Mouse (Mus musculus) limb, embryonic 10.5 days (tissue): ENCODE measurements around the gene Lgi1. TPM values are rescaled to one million over a fixed set of nuclear protein-coding genes. Genes with fewer than 3 reads are reported as not detected.
A peak's percentile ranks its signal among the peaks of the same experiment; 100 is the strongest.

Experiments
- DNase-seq: peaks from one replicate; pipeline ENCODE4 v3.0.0-alpha.2; 2017; ENCODE audit warnings: low spot score
- H3K27ac ChIP-seq: fragments of 300-500 bp; sonication (generic); 2 replicates; pipeline ENCODE4 v1.5.1; 2016; ENCODE audit warnings: mild to moderate bottlenecking
- H3K27me3 ChIP-seq: fragments of 300-500 bp; sonication (generic); 2 replicates; pipeline ENCODE4 v1.6.1; 2016; ENCODE audit warnings: low read depth, mild to moderate bottlenecking; ENCODE audit not compliant: poor library complexity, severe bottlenecking
- H3K36me3 ChIP-seq: fragments of 300-500 bp; sonication (generic); 2 replicates; pipeline ENCODE4 v1.6.1; 2016; ENCODE audit warnings: mild to moderate bottlenecking, moderate library complexity
- H3K4me1 ChIP-seq: fragments of 300-500 bp; sonication (generic); 2 replicates; pipeline ENCODE4 v1.6.1; 2016
- H3K4me3 ChIP-seq: fragments of 300-500 bp; sonication (generic); 2 replicates; pipeline ENCODE4 v1.5.1; 2016; ENCODE audit warnings: mild to moderate bottlenecking, moderate library complexity
- H3K9me3 ChIP-seq: fragments of 300-500 bp; sonication (generic); replicated peaks from 2 replicates; pipeline ENCODE4 v1.6.1; 2016; ENCODE audit warnings: mild to moderate bottlenecking
- WGBS: fragments of 180-500 bp; shearing (Covaris S2); methylation state at CpG from one replicate; pipeline ENCODE4 v1.1.7; 2016; 5-methylcytosine and 5-hydroxymethylcytosine counted together
- polyA plus RNA-seq: library from polyadenylated mRNA; unstranded; fragments of >200 nt; fragmentation: Nextera tagmentation; extraction: Ambion mirVana; gene quantifications from 2 replicates; pipeline ENCODE4 v1.2.1, GENCODE M21; 2016

Lgi1 gene
- polyA plus RNA-seq, 1 experiment from 2014 or later: 0.50 TPM

GRCm38 (mm10) chr19:38273820-38274219 is 9.5 kb downstream of the Lgi1 start:
- no peak for DNase-seq
- Histone ChIP-seq H3K4me3 (no peak overlapping the region), H3K4me1 (peaks cover 8% of the 10 kb centered on the region; the same call in 1 of the 2 replicates), H3K27ac (no peak overlapping the region), H3K36me3 (no peaks in the 10 kb centered on the region), H3K9me3 (no peaks in the 10 kb centered on the region), H3K27me3 (no peaks in the 10 kb centered on the region)
- 75% methylated on average over 7 of the region's 7 CpGs for WGBS

- peaks cover 8% of the 10 kb centered on the region; the same call in 1 of the 2 replicates for H3K4me1 ChIP-seq
- 86% methylated on average over 15 of the region's 15 CpGs for WGBS
These were observed 10.5 kb downstream of the Lgi1 start for GRCm38 (mm10) chr19:38274747-38275421.

DNA sequence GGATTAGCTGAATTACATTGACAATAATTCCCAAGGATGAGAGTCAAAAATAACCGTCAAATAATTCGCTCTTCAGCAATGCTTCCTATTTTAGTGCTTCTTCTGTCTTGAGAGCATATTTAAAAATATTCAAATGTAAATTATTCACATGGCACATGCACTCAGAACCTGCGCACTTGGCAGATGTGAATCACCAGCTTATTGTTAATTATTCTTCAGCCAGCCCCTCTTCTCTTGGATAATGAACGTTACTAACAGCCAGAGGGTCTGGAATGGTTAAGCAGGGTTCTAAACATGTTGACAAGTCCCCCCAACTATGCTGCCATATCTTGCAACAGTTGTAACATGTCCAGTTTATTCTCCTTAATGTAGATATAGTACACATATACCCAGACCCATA is 11.9 kb downstream of the Lgi1 start:
- no peaks in the 10 kb centered on the region for H3K9me3 ChIP-seq
- peaks cover 5% of the 10 kb centered on the region; the same call in 1 of the 2 replicates for H3K4me1 ChIP-seq
- H3K36me3 ChIP-seq: no peaks in the 10 kb centered on the region
- no peak overlapping the region for H3K4me3 ChIP-seq
- H3K27ac ChIP-seq: no peak overlapping the region
- 92% methylated on average over 4 of the region's 4 CpGs for WGBS
- no peak for DNase-seq
- no peaks in the 10 kb centered on the region for H3K27me3 ChIP-seq

More at GRCm38 (mm10) chr19:38274747-38275421, 10.5 kb downstream of the Lgi1 start:
- Histone ChIP-seq H3K27ac (no peak overlapping the region), H3K27me3 (no peaks in the 10 kb centered on the region), H3K36me3 (no peaks in the 10 kb centered on the region), H3K9me3 (no peaks in the 10 kb centered on the region), H3K4me3 (no peak overlapping the region)
- DNase-seq: no peak

DNA sequence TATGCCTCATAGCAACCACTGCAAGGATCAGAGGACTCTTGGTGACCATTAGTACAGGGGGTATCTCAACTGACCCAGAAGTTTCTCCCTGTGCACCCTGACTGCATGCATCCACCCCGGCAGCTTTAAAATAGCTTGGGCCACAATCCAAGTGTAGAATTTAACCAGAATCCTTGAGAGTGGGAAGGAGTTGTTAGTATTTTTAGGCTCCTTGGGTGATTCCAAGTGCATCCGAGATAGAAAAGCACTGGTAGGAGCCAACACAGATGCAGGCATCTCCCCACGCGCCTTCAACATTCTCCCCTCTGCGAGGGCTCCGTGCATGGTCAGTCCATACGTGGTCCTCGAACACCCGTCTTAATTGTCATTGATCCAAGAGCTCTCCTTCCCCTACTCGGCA is 15.9 kb downstream of the Lgi1 start:
- Histone ChIP-seq H3K27me3 (no peaks in the 10 kb centered on the region), H3K27ac (no peak overlapping the region), H3K4me1 (peaks cover 21% of the 10 kb centered on the region), H3K9me3 (no peaks in the 10 kb centered on the region), H3K36me3 (no peaks in the 10 kb centered on the region), H3K4me3 (no peak overlapping the region)
- 95% methylated on average over 10 of the region's 10 CpGs for WGBS
- no peak for DNase-seq

DNA sequence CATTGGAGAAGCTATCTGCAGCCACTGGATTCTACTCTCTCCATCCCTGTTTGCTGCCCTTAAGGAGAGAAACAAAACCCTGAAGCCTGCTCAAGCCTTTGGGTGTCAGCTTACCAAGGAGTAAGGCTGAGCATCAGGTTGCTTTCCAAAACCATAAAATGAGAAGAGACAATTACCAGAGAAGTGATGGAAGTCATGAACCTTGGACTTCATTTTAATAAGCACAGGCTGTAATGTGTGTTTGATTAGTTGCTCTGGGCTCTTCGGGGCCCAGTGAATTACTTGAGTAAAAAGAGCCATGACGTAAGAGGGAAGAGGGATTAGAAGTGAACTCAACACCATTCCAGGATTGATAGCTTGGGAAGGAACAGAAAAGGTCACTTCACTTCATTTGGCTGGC is 18.1 kb downstream of the Lgi1 start:
- WGBS: 8% methylated on average over 2 of the region's 2 CpGs
- no peaks in the 10 kb centered on the region for H3K9me3 ChIP-seq
- DNase-seq: no peak
- no peaks in the 10 kb centered on the region for H3K36me3 ChIP-seq
- H3K27me3 ChIP-seq: no peaks in the 10 kb centered on the region
- H3K4me3 ChIP-seq: no peak overlapping the region
- peaks cover 19% of the 10 kb centered on the region for H3K4me1 ChIP-seq
- H3K27ac ChIP-seq: peak overlapping the region; percentile 42; the same call in 1 of the 2 replicates

DNA sequence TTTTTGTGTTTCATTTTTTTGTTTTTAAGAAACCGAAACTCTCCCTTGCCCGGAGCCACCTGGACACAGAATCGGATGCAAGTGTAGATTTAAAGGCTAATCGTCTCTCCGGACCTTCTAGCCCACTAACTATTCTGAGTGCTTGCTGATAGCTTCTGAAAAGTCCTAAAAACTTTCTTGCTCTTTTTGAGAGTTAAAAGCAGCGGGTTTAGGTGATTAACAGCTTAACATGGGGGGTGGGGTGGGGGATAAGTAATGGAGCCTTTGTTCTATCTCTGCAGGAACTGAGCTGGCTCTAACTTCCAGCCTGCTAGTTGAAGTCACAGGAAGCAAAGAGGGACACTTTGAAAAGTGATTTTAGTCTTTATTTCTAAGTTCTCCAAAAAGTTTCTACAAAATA is 24.2 kb downstream of the Lgi1 start:
- DNase-seq: no peak
- no peak overlapping the region for H3K4me3 ChIP-seq
- 74% methylated on average over 6 of the region's 6 CpGs for WGBS
- no peaks in the 10 kb centered on the region for H3K9me3 ChIP-seq
- H3K4me1 ChIP-seq: peaks cover 3% of the 10 kb centered on the region
- H3K36me3 ChIP-seq: no peaks in the 10 kb centered on the region
- H3K27ac ChIP-seq: no peak overlapping the region
- H3K27me3 ChIP-seq: no peaks in the 10 kb centered on the region

- no peak overlapping the region for H3K27ac ChIP-seq
- H3K27me3 ChIP-seq: no peaks in the 10 kb centered on the region
- no peaks in the 10 kb centered on the region for H3K36me3 ChIP-seq
- WGBS: 85% methylated on average over 6 of the region's 6 CpGs
- DNase-seq: no peak
- no peaks in the 10 kb centered on the region for H3K4me1 ChIP-seq
- H3K4me3 ChIP-seq: no peak overlapping the region
- no peaks in the 10 kb centered on the region for H3K9me3 ChIP-seq
These were observed 27.1 kb downstream of the Lgi1 start for GRCm38 (mm10) chr19:38291432-38291831.

GRCm38 (mm10) chr19:38298018-38298626 is 33.8 kb downstream of the Lgi1 start:
- Histone ChIP-seq H3K4me3 (no peak overlapping the region), H3K9me3 (no peaks in the 10 kb centered on the region), H3K27me3 (no peaks in the 10 kb centered on the region), H3K4me1 (peaks cover 22% of the 10 kb centered on the region), H3K36me3 (no peaks in the 10 kb centered on the region), H3K27ac (peak overlapping the region; percentile 86)
- peak; percentile 63 for DNase-seq
- WGBS: 8% methylated on average over 3 of the region's 3 CpGs

DNA sequence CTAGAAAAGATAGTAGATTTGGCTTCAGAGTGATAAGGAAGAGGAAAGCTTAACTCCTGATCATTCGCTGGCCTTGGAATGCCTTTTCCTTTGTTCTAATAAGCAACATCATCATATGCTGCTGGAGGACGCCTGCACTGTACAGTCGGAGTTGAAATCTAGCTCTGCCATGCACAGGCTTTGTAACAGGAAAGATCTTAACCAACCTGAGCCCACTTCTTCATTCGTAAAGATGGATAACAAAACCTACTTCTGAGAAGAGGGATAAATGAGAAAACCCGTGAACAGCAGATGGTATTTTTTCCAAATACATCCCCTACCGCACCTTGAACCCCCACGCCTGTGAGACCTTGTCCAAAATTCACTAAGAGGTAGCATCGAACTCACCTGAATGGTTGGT is 43.8 kb downstream of the Lgi1 start:
- DNase-seq: no peak
- Histone ChIP-seq H3K9me3 (no peaks in the 10 kb centered on the region), H3K27ac (no peak overlapping the region), H3K4me3 (no peak overlapping the region), H3K27me3 (no peaks in the 10 kb centered on the region), H3K4me1 (no peaks in the 10 kb centered on the region), H3K36me3 (no peaks in the 10 kb centered on the region)
- WGBS: 95% methylated on average over 8 of the region's 8 CpGs

- no peak for DNase-seq
- Histone ChIP-seq H3K27me3 (no peaks in the 10 kb centered on the region), H3K4me3 (no peak overlapping the region), H3K27ac (no peak overlapping the region), H3K36me3 (no peaks in the 10 kb centered on the region), H3K4me1 (no peaks in the 10 kb centered on the region), H3K9me3 (no peaks in the 10 kb centered on the region)
- WGBS: 93% methylated on average over 7 of the region's 7 CpGs
These were observed 50.8 kb downstream of the Lgi1 start for GRCm38 (mm10) chr19:38315099-38315498.

DNA sequence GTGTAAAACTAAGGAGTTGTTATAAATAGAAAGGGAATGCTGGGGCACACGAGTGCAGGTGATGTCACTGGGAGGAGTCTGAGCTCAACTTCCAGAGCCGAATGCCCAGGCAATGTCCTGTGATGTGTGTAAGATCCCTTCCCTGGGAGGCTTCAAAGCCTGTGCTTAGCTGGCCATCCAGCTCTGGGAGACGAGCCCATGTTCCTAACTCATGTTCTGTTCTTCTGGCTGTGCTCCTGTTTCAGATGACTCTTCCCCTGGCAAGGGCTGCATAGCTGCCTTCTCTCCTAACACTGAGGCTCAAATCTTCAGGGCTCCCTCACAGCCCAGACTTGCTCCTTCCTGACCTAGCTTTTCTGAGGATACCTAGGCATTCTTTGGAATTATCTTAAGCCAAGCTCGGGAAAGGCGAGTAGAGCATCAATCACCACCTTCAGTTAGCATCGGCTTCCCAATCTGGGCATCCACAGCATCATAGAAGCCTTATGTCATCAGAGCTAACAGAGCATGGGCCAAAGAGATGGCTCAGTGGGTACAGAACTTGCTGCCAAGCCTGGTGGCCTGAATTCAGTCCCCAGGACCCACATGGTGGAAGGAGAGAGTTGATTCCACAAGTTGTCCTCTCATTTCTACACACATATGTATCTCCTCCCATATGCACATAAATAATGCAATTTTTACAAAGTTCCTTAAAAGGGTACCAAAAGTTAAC is 52.4 kb downstream of the Lgi1 start:
- no peaks in the 10 kb centered on the region for H3K36me3 ChIP-seq
- H3K4me1 ChIP-seq: no peaks in the 10 kb centered on the region
- H3K27ac ChIP-seq: no peak overlapping the region
- no peak for DNase-seq
- no peak overlapping the region for H3K4me3 ChIP-seq
- WGBS: 83% methylated on average over 6 of the region's 6 CpGs
- H3K27me3 ChIP-seq: no peaks in the 10 kb centered on the region
- H3K9me3 ChIP-seq: no peaks in the 10 kb centered on the region

GRCm38 (mm10) chr19:38318308-38318707 is 54.0 kb downstream of the Lgi1 start:
- Histone ChIP-seq H3K27ac (no peak overlapping the region), H3K9me3 (no peaks in the 10 kb centered on the region), H3K4me3 (no peak overlapping the region), H3K4me1 (no peaks in the 10 kb centered on the region), H3K36me3 (no peaks in the 10 kb centered on the region), H3K27me3 (no peaks in the 10 kb centered on the region)
- WGBS: 92% methylated on average over 4 of the region's 4 CpGs
- no peak for DNase-seq

- no peak overlapping the region for H3K4me3 ChIP-seq
- 84% methylated on average over 4 of the region's 4 CpGs for WGBS
These were observed 54.8 kb downstream of the Lgi1 start for GRCm38 (mm10) chr19:38319168-38319567.

More at GRCm38 (mm10) chr19:38319168-38319567, 54.8 kb downstream of the Lgi1 start:
- no peaks in the 10 kb centered on the region for H3K4me1 ChIP-seq
- no peaks in the 10 kb centered on the region for H3K27me3 ChIP-seq
- H3K36me3 ChIP-seq: no peaks in the 10 kb centered on the region
- no peak overlapping the region for H3K27ac ChIP-seq
- DNase-seq: no peak
- no peaks in the 10 kb centered on the region for H3K9me3 ChIP-seq
